Mouse (Mus musculus) lung, adult 18-20 months (tissue): ENCODE results near the gene Fosl1.

Source experiments
- DNase-seq, 2 experiments: peaks; one replicate each; pipeline ENCODE4 v3.0.0; 2022; ENCODE audit warnings: mixed read lengths in 2 of 2

Gene Fosl1

DNA sequence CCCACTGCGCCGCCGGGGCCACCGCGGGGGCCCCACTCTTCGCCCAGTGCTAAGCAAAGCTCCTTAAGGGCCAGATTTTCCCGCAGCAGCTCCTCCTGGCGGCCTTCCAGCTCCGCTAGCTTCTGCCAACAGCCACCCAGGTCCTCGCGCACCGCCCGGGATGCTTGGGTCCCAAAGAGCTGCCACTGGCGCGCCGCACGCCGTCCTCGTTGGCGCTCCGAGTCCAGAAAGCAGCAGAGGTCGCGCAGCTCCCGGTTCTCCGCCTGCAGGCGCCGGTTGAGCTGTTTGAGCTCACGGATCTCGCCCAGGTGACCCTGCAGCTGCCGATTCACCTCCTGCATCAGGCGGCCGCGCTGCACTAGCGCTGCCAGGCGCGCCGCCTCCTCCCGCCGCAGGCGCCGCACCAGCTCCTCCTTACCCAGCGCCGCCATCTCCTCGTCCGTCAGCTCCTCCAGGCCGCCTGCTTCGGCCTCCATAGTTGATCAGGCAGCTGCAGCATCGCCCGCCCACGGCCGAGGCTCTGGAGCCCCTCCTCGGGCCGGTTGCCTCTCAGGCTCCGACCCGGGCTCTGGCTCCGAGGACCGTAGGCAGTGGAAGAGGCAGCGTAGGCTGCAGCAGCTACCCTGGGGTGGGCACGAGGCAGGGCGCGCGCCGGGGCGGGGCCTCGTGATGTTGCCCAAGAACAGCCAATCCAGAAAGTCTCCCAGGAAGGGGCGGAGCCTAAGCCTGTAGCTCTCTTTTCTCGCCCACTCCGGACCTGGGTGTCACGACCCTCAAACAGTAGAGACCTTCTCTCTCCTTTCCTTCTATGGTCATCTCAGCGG, 9.8 kb downstream of the Fosl1 start:
- peak; percentile 94 to 96 for DNase-seq

- DNase-seq = no peak
Measured at GRCm38 (mm10) chr19:5457746-5458442, 10.5 kb downstream of the Fosl1 start, which contains the start of gene Ccdc85b. Gene Ccdc85b, minus strand, starts transcription at chr19:5457894.

- DNase-seq = no peak
Measured at GRCm38 (mm10) chr19:5459019-5459418, 11.7 kb downstream of the Fosl1 start.

DNA sequence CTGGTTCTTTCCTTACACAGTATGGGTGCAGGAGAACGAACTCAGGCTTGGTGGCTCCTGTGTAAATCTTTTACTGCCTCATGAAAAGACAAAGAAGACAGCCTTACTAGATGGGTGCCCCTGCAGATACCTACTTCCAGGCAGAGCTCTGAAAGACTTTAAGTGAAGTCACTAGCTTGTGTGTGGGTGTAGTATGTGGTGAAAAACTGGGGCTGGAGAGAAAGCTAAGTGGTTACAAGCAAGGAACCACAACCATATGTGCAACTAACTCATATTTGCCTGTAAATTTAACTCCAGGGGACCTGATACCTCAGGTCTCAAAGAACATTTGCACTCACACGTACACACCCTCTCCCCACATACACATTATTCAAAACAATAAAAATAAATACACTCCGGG, 12.5 kb downstream of the Fosl1 start:
- DNase-seq = no peak

DNA sequence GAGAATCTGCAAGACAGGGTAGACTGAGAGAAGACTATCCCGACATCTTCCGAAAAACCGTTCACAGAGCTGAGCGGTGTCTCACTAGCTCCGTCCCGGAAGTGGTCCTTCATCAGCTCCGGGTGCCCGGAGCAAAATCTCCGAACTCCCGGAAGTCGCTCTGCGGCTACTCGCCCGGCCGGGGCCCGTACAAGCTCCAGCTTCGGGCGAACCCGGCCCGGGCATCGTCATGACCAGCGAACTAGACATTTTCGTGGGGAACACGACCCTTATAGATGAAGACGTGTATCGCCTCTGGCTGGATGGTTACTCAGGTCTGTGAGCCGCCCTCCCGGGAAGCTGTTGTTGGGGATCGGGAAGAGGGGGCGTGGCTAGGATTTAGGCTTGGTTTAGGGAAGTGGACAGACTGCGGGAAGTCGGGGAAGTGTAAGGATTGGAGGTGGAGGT, 13.1 kb downstream of the Fosl1 start, which contains the start of gene Fibp:
Gene Fibp, plus strand, starts transcription at position 151 of the 447 bp plus-strand sequence.
- DNase-seq = peak; percentile 87 to 88

DNA sequence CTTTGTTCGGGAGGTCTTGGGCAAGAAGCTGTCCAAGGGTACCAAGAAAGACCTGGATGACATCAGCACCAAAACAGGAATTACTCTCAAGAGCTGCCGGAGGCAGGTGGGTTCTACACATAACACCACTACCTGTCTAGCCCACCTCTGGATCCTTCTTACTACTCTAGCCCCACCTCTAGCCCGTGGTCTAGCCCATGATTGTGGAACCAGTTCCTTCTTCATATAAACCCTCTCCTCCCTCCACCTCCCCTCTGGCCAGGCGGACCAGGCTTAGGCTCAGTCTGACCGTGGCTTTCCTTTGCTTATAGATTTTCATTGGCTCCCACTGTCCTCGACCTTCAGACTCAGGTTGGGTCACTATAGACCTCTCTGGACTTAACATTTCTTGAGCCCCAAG, 14.1 kb downstream of the Fosl1 start:
- no peak for DNase-seq

DNA sequence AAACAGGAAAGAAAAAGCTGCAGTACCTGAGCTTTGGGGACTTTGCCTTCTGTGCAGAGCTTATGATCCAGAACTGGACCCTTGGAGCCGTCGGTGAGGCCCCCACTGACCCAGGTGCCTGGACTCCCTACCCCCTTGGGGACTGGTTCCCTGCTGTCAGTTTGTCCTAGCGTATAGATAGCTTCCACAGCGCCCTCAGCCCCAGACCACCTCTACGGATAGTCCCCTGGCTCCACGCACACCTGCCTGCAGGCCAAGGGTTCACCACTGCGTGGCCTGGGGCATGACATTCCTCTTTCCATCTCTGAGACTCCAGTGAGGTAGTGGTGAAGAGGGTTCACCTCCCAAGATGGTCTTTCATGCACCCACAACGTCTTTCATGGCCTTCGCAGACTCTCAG, 15.9 kb downstream of the Fosl1 start:
- DNase-seq = no peak

DNA sequence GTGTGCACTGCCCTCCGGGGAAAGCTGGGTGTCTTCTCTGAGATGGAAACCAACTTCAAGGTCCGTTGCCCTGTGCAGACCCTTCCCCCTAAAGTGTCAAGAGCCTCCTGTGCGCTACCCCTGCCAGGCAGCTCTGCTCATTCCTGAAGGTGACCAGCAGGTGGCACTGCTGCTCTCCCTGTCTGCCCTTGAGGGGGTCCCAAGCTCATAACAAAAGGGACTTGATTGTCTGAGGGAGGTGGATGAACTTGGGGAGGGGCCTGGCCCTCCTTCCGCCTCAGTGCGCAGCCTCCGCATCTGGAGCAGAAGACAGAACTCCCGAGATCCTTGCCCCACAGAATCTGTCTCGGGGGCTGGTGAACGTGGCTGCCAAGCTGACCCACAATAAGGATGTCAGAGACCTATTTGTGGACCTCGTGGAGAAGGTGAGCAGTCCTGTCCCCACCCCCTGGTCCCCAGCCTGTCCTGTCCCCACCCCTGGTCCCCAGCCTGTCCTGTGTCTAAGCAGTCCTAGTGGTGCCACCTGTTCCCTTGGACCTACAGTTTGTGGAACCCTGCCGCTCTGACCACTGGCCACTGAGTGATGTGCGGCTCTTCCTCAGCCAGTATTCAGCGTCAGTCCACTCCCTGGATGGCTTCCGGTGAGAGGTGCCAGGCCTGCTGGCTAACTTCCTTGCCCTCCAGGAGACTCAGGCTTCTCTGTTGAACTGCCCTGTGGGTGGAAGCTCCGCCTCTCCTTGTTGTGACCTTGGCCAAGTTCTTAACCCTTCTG, 16.6 kb downstream of the Fosl1 start:
- peak; percentile 60 to 67 for DNase-seq

DNA sequence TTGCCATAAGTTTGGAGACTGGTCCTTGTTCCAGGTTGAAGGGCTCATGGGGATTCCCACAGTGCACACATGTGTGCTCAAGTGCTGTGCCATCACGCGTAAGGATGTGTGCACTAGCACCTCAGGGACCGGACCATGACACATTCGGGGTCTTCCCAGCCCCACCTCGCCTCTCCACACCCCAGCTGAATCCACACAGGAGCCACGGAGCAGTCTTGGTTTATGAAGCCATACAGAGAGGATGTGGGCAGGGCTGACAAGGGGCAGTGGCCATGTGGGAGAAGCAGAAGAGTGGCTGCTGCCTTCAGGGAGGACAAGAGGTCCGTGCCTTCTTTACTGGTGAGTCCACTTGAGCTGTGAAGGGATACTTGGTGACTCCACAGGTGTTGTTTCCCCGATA, 17.7 kb downstream of the Fosl1 start:
- DNase-seq = no peak

- no peak for DNase-seq
Measured at GRCm38 (mm10) chr19:5466916-5467500, 19.7 kb downstream of the Fosl1 start.

DNA sequence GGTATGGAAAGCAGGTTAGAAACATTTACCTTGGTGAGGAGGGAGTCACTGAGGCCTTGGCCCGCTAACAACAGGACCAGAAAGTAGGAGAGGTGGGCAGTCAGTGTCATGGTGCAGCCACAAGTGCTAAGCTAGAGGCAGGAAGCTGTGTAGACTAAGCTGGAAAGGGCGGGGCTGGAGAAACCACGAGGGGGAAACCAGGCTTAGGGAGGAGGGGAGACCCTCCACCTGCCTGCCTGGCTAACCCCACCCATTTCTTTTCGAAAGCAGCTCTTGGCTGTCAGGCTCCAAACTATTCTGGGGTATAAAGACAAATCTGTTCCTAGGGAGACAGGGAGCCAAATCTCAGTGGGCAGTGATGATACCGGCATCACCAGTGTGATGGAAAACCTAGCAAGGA, 21.0 kb downstream of the Fosl1 start, which contains the start of gene Ctsw:
Gene Ctsw, minus strand, starts transcription at position 134 of the 400 bp plus-strand sequence.
- DNase-seq = no peak

- no peak for DNase-seq
Measured at GRCm38 (mm10) chr19:5471846-5472245, 24.5 kb downstream of the Fosl1 start.

GRCm38 (mm10) chr19:5472857-5473256, 25.5 kb downstream of the Fosl1 start:
- no peak for DNase-seq

GRCm38 (mm10) chr19:5473720-5474119, 26.4 kb downstream of the Fosl1 start, which contains the start of gene Efemp2:
Gene Efemp2, plus strand, starts transcription at chr19:5473954.
- peak; percentile 92 to 95 for DNase-seq

DNA sequence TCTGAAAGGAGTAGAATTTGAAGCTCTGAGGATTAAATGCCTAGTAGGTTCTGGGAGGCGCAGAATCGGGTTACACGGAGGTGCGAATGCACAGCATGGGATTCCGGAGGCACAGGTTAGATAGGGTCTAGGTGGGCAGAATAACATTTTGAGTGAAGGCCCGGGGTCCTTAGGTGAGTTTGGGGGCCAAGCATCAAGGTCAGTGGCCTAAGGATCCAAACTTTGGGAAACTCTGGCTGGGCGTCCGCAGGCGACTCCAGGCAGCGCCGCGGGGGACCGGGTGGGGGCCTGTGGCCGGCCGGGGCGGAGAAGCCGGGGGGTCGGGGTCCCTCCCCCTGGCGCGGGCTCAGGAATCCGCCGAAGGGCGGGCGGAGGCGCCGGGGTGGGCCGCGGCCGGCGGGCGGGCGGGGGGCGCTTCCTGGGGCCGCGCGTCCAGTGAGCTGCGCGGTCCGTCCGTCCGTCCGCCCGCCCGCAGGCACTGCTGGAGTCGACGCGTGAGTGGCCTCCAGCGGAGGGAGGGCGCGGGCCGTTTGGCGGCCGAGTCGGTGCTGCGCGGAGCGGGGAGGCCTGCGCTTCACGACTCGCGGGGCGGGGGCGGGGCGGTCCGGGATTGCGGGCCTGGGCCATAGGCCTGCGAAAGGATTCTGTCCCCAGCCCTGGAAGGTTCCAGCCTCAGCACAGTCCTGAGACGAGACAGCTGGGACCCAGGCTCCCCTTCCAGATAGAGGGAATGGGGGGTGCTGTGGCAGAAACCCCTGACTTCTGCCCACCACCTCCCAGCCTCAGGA, 27.1 kb downstream of the Fosl1 start:
- peak in 1 of 2 experiments; percentile 51 for DNase-seq

- no peak for DNase-seq
Measured at GRCm38 (mm10) chr19:5475069-5475714, 27.8 kb downstream of the Fosl1 start.

DNA sequence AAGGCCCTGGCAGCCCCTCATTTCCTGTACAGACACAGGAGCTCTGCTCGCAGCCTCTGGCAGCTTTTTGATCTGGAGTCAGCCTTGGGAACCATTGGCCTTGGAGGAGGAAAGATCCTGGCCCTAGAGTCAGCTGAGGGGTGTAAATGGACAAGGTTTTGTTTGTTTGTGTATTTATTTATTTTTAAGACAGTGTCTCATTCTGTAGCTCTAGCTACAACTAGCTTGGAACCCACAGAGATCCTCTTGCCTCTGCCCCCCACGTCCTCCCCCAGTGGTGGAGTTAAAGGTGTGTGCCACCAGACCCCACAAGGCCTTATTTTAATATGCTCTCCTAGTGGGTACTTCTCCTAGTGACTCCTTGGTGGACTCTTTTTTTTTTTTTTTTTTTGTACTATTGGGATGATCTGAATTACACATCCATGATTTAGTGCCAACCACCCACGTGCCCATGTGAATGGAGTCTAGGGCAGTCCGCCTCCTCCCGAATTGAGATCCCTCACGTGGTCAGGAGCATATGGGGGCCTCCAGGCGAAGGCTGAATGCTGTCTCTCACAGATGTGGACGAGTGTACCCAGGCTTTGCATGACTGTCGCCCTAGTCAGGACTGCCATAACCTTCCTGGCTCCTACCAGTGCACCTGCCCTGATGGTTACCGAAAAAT, 29.8 kb downstream of the Fosl1 start:
- no peak for DNase-seq

DNA sequence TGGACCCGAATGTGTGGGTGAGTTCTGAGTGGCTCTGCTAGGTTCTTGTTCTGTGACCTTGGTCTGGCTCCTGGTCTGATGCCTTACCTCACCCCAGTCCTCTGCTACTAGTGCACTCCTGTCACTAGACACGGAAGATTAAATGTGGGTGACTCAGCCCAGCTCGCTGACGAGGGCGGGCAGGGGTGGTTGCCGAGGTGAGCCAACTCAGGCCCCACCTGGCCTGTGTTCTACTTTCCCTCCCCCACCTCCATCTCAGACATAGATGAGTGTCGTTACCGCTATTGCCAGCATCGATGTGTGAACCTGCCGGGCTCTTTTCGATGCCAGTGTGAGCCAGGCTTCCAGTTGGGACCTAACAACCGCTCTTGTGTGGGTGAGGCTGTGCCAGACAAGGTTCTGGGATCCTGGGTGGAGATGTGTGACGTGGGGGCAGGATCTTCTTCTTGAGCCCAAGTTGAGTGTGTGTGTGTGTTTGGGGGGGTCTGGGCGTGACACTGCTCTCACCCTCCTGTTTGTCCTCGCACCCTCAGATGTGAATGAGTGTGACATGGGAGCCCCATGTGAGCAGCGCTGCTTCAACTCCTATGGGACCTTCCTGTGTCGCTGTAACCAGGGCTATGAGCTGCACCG, 30.4 kb downstream of the Fosl1 start:
- DNase-seq = no peak

DNA sequence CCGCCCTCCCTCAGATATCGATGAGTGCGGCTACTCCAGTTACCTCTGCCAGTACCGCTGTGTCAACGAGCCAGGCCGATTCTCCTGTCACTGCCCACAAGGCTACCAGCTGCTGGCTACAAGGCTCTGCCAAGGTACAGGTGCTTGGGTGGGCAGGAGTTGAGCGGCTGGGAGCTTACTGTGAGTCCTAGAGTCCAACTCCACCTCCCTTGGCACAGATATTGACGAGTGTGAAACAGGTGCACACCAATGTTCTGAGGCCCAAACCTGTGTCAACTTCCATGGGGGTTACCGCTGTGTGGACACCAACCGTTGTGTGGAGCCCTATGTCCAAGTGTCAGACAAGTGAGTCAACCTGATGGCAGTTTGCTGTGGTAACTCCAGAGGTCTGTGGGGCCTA, 32.7 kb downstream of the Fosl1 start:
- DNase-seq = no peak

- no peak for DNase-seq
Measured at GRCm38 (mm10) chr19:5481398-5481797, 34.1 kb downstream of the Fosl1 start.
